27 mouse cellular contexts compared by ENCODE assay signal in the genomic region with DNA sequence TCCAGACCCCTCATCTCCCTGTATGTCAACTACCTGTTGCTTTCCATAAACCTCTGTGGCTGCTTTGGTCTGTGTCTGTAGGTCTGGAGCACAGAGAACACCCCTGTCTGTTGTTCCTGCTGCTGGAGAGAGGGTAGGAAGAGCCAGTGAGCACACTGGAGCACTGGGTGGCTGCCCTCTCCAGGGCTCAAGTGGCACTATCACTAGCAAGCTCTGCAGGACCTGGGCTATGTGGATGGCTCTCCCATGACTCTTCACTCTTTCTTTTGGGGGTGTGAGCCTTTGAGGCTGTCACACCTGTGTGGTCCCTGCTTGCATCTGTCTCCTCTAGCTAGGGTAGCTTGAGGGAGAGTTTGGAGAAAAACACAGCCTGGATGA. TPM values are rescaled to one million over a fixed set of nuclear protein-coding genes. Genes with fewer than 3 reads are reported as not detected.
DNase-seq lines count a peak whose midpoint lies in the region; ATAC-seq and TF ChIP-seq lines count a peak whose summit lies in the region.
"Had no signal": no experiment of that assay in that cellular context is flagged by ENCODE, and none has a peak within 500 bp of the region (broad histone marks: within the 10 kb centered on the region; RNA-seq: fewer than 3 reads in every experiment).

No protein-coding gene starts in this region.

- H3K36me3 ChIP-seq in heart, embryonic 10.5 days, result no peaks in the 10 kb centered on the region
- no peaks in the 10 kb centered on the region for H3K36me3 ChIP-seq in heart, adult 2 months (ENCODE audit: control insufficient read depth, insufficient read depth, low read length)
- no peaks in the 10 kb centered on the region for H3K36me3 ChIP-seq in kidney, postnatal 0 days (ENCODE audit: insufficient read depth, low read length)
- no peaks in the 10 kb centered on the region for H3K36me3 ChIP-seq in lung, postnatal 0 days (ENCODE audit: insufficient read depth, low read length)
- H3K36me3 ChIP-seq in stomach, postnatal 0 days (ENCODE audit: control insufficient read depth, insufficient read depth, low read length), result no peaks in the 10 kb centered on the region
- H3K36me3 ChIP-seq: embryonic facial prominence, embryonic 12.5 days; hindbrain, embryonic 10.5 days had no signal

- TF ChIP-seq EP300 in heart, adult 2 months (IDR thresholded peaks at IDR 0.05; ENCODE audit: insufficient read depth, low read depth, low read length), result no peak
- no peak for TF ChIP-seq EP300 in lung, postnatal 0 days (IDR thresholded peaks at IDR 0.05)
- no peak for TF ChIP-seq EP300 in stomach, postnatal 0 days (optimal IDR thresholded peaks at IDR 0.05)

- no peaks in the 10 kb centered on the region for H3K79me2 ChIP-seq in heart, adult 2 months (replicated peaks; ENCODE audit: control insufficient read depth, insufficient read depth, low read length)

- ATAC-seq in kidney, postnatal 0 days (replicated peaks; ENCODE audit: low FRiP score, low read depth), result no peak
- peak; percentile 13 for ATAC-seq in lung, postnatal 0 days
- no peak for ATAC-seq in stomach, postnatal 0 days (ENCODE audit: low FRiP score, low TSS enrichment)
- no peak for ATAC-seq in cerebellum, adult (ENCODE audit: insufficient number of reproducible peaks, low FRiP score, low TSS enrichment)
- ATAC-seq: forebrain, embryonic 16.5 days had no signal

- no peak for TF ChIP-seq CTCF in heart, adult 2 months (IDR thresholded peaks at IDR 0.05)
- no peak for TF ChIP-seq CTCF in kidney, postnatal 0 days (IDR thresholded peaks at IDR 0.05; ENCODE audit: low read depth)
- TF ChIP-seq CTCF in lung, postnatal 0 days (IDR thresholded peaks at IDR 0.05), result peak; percentile 20; the same call in 1 of the 2 replicates
- peak; percentile 9; the same call in 1 of the 2 replicates for TF ChIP-seq CTCF in stomach, postnatal 0 days (IDR thresholded peaks at IDR 0.05; ENCODE audit: low read depth)

- no peaks in the 10 kb centered on the region for H3K9me3 ChIP-seq in heart, embryonic 10.5 days
- no peaks in the 10 kb centered on the region for H3K9me3 ChIP-seq in kidney, postnatal 0 days (replicated peaks; ENCODE audit: low read length)
- no peaks in the 10 kb centered on the region for H3K9me3 ChIP-seq in lung, postnatal 0 days (ENCODE audit: low read length)
- H3K9me3 ChIP-seq in stomach, postnatal 0 days (ENCODE audit: control insufficient read depth, low read length), result no peaks in the 10 kb centered on the region
- H3K9me3 ChIP-seq: embryonic facial prominence, embryonic 12.5 days; hindbrain, embryonic 10.5 days had no signal

- H3K4me2 ChIP-seq in kidney, postnatal 0 days (ENCODE audit: low read length), result no peak overlapping the region
- H3K4me2 ChIP-seq in lung, postnatal 0 days (replicated peaks; ENCODE audit: low read depth, low read length), result peak overlapping the region; percentile 43
- H3K4me2 ChIP-seq in stomach, postnatal 0 days (replicated peaks; ENCODE audit: low read depth), result no peak overlapping the region
- H3K4me2 ChIP-seq: embryonic facial prominence, embryonic 12.5 days; hindbrain, embryonic 14.5 days had no signal

- intact Hi-C loops in heart, adult 2 months (cut with DNase I), result no loop called here

- peaks cover 70% of the 10 kb centered on the region for H3K27me3 ChIP-seq in heart, embryonic 10.5 days (ENCODE audit: insufficient read depth, poor library complexity, severe bottlenecking)
- 0 out of 2 replicates have a peak, but pooled peaks cover 2% of the 10 kb centered on the region for H3K27me3 ChIP-seq in heart, adult 2 months (ENCODE audit: control insufficient read depth, insufficient read depth, low read length)
- no peaks in the 10 kb centered on the region for H3K27me3 ChIP-seq in kidney, postnatal 0 days (ENCODE audit: insufficient read depth, low read length)
- no peaks in the 10 kb centered on the region for H3K27me3 ChIP-seq in lung, postnatal 0 days (replicated peaks; ENCODE audit: insufficient read depth, low read length)
- no peaks in the 10 kb centered on the region for H3K27me3 ChIP-seq in stomach, postnatal 0 days (ENCODE audit: control insufficient read depth, insufficient read depth, low read length)

- peaks cover 29% of the 10 kb centered on the region for H3K4me1 ChIP-seq in heart, embryonic 10.5 days
- H3K4me1 ChIP-seq in heart, adult 2 months (ENCODE audit: control insufficient read depth, insufficient read depth, low read length), result no peaks in the 10 kb centered on the region
- no peaks in the 10 kb centered on the region for H3K4me1 ChIP-seq in kidney, postnatal 0 days (replicated peaks; ENCODE audit: insufficient read depth, low read length)
- H3K4me1 ChIP-seq in lung, postnatal 0 days (ENCODE audit: insufficient read depth, low read depth, low read length), result no peaks in the 10 kb centered on the region; the same call in 1 of the 2 replicates
- 0 out of 2 replicates have a peak, but pooled peaks cover 2% of the 10 kb centered on the region for H3K4me1 ChIP-seq in stomach, postnatal 0 days (replicated peaks; ENCODE audit: control insufficient read depth, insufficient read depth)
- H3K4me1 ChIP-seq: embryonic facial prominence, embryonic 12.5 days had no signal

- H3K27ac ChIP-seq in heart, embryonic 10.5 days, result 0 out of 2 replicates have a peak overlapping the region, but pooled peaks have one; percentile 18
- H3K27ac ChIP-seq in heart, adult 2 months, result no peak overlapping the region
- peak overlapping the region; percentile 74 for H3K27ac ChIP-seq in kidney, postnatal 0 days
- peak overlapping the region; percentile 98 for H3K27ac ChIP-seq in lung, postnatal 0 days (ENCODE audit: low read length)
- H3K27ac ChIP-seq in stomach, postnatal 0 days (replicated peaks), result peak overlapping the region; percentile 71
- H3K27ac ChIP-seq: embryonic facial prominence, embryonic 12.5 days; hindbrain, embryonic 10.5 days; hindbrain, embryonic 14.5 days had no signal

- no peak for TF ChIP-seq POLR2A in heart, adult 2 months (IDR thresholded peaks at IDR 0.05; ENCODE audit: insufficient read depth, low read depth, low read length)

- no peak overlapping the region for H3K4me3 ChIP-seq in heart, embryonic 10.5 days
- H3K4me3 ChIP-seq in heart, adult 2 months, result no peak overlapping the region
- H3K4me3 ChIP-seq in kidney, postnatal 0 days (replicated peaks; ENCODE audit: low read depth, low read length), result no peak overlapping the region
- no peak overlapping the region; the same call in 1 of the 2 replicates for H3K4me3 ChIP-seq in lung, postnatal 0 days (ENCODE audit: low read depth, low read length)
- H3K4me3 ChIP-seq in stomach, postnatal 0 days (ENCODE audit: low read depth, low read length), result no peak overlapping the region
- H3K4me3 ChIP-seq: embryonic facial prominence, embryonic 12.5 days; hindbrain, embryonic 10.5 days had no signal

- H3K9ac ChIP-seq in heart, adult 2 months (ENCODE audit: low read depth, low read length), result no peak overlapping the region
- no peak overlapping the region for H3K9ac ChIP-seq in kidney, postnatal 0 days (ENCODE audit: low read depth, low read length)
- peak overlapping the region; percentile 27; the same call in 1 of the 2 replicates for H3K9ac ChIP-seq in lung, postnatal 0 days (replicated peaks; ENCODE audit: low read depth)
- H3K9ac ChIP-seq in stomach, postnatal 0 days (ENCODE audit: low read length), result no peak overlapping the region
- H3K9ac ChIP-seq: embryonic facial prominence, embryonic 12.5 days; hindbrain, embryonic 14.5 days had no signal

- DNase-seq in heart, embryonic 10.5 days (ENCODE audit: low spot score), result no peak
- no peak for DNase-seq in heart, adult 2 months
- DNase-seq in kidney, postnatal 0 days (ENCODE audit: low spot score), result no peak
- DNase-seq in kidney, adult 9 months, result no peak
- DNase-seq in lung, postnatal 0 days (ENCODE audit: low spot score), result peak; percentile 52
- no peak for DNase-seq in lung, postnatal 14 days
- no peak for DNase-seq in stomach, postnatal 0 days (ENCODE audit: low spot score)
- DNase-seq: adrenal gland, postnatal 10 days; cerebellum, adult 11-12 months; cerebellum, adult 9-10 months; cerebellum, postnatal 25 days; gastrocnemius, postnatal 10 days; heart, postnatal 14 days had no signal

RNA-seq across cellular contexts. Expression of a gene that starts 0.6 kb away (rescaled TPM):
- 0.65 and 0.98 TPM in 2 replicates for polyA plus RNA-seq in heart, embryonic 10.5 days (2016; fragmentation: Nextera tagmentation; extraction: Ambion mirVana)
- total RNA-seq in heart, adult 2 months (2021), result under 1 TPM; 0.37 to 0.75 TPM
- 0.76 and 3.1 TPM in 2 replicates for polyA plus RNA-seq in heart, adult 2 months (2012; rRNA removed)
- 19.9 and 22.7 TPM in 2 replicates for polyA plus RNA-seq in kidney, postnatal 0 days (2015; fragmentation: Nextera tagmentation; extraction: Ambion mirVana)
- polyA plus RNA-seq in lung, postnatal 0 days (2015; fragmentation: Nextera tagmentation; extraction: Ambion mirVana), result 106 and 123 TPM in 2 replicates
- polyA plus RNA-seq in stomach, postnatal 0 days (2015; fragmentation: Nextera tagmentation; extraction: Ambion mirVana), result 18.5 and 20.6 TPM in 2 replicates
- total RNA-seq: MEL had no signal

RNA-seq across cellular contexts. Expression of a gene that starts 6.2 kb away (rescaled TPM):
- polyA plus RNA-seq in heart, embryonic 10.5 days (2016; fragmentation: Nextera tagmentation; extraction: Ambion mirVana), result 37.8 and 40.4 TPM in 2 replicates
- total RNA-seq in heart, adult 2 months (2021), result 10 to 100 TPM; 28.2 to 28.8 TPM
- 34.8 and 36.5 TPM in 2 replicates for polyA plus RNA-seq in heart, adult 2 months (2012; rRNA removed)
- 69.8 and 71.6 TPM in 2 replicates for polyA plus RNA-seq in kidney, postnatal 0 days (2015; fragmentation: Nextera tagmentation; extraction: Ambion mirVana)
- polyA plus RNA-seq in lung, postnatal 0 days (2015; fragmentation: Nextera tagmentation; extraction: Ambion mirVana), result 96.7 and 100 TPM in 2 replicates
- polyA plus RNA-seq in stomach, postnatal 0 days (2015; fragmentation: Nextera tagmentation; extraction: Ambion mirVana), result 71.5 and 73.0 TPM in 2 replicates

RNA-seq across cellular contexts. Expression of a gene that starts 29.3 kb away (rescaled TPM):
- polyA plus RNA-seq in heart, embryonic 10.5 days (2016; fragmentation: Nextera tagmentation; extraction: Ambion mirVana), result 33.6 and 35.3 TPM in 2 replicates
- 10 to 100 TPM; 50.8 to 62.8 TPM for total RNA-seq in heart, adult 2 months (2021)
- polyA plus RNA-seq in heart, adult 2 months (2012; rRNA removed), result 57.1 and 59.7 TPM in 2 replicates
- 77.9 and 80.4 TPM in 2 replicates for polyA plus RNA-seq in kidney, postnatal 0 days (2015; fragmentation: Nextera tagmentation; extraction: Ambion mirVana)
- 107 and 108 TPM in 2 replicates for polyA plus RNA-seq in lung, postnatal 0 days (2015; fragmentation: Nextera tagmentation; extraction: Ambion mirVana)
- polyA plus RNA-seq in stomach, postnatal 0 days (2015; fragmentation: Nextera tagmentation; extraction: Ambion mirVana), result 75.3 and 77.7 TPM in 2 replicates

RNA-seq across cellular contexts. Expression of a gene that starts 34.1 kb away (rescaled TPM):
- polyA plus RNA-seq in heart, embryonic 10.5 days (2016; fragmentation: Nextera tagmentation; extraction: Ambion mirVana), result 0.09 TPM in 1 of 2 replicates, not detected in the other
- not detected for total RNA-seq in heart, adult 2 months (2021)
- polyA plus RNA-seq in heart, adult 2 months (2012; rRNA removed), result 0.82 and 0.92 TPM in 2 replicates
- polyA plus RNA-seq in kidney, postnatal 0 days (2015; fragmentation: Nextera tagmentation; extraction: Ambion mirVana), result 0.17 TPM in 1 of 2 replicates, not detected in the other
- polyA plus RNA-seq in lung, postnatal 0 days (2015; fragmentation: Nextera tagmentation; extraction: Ambion mirVana), result not detected in 2 replicates
- 0.08 and 0.15 TPM in 2 replicates for polyA plus RNA-seq in stomach, postnatal 0 days (2015; fragmentation: Nextera tagmentation; extraction: Ambion mirVana)
- total RNA-seq: adrenal gland, postnatal 10 days; adrenal gland, postnatal 4 days; gastrocnemius, postnatal 10 days; gastrocnemius, postnatal 4 days; heart, adult 8-10 months; heart, postnatal 14 days; MEL had no signal
- polyA plus RNA-seq: brain, embryonic 14.5 days; cortical plate, adult 2 months; forebrain, embryonic 11.5 days; forebrain, embryonic 16.5 days; frontal cortex, adult 2 months; heart, embryonic 14.5 days; hindbrain, embryonic 10.5 days; hindbrain, embryonic 14.5 days had no signal

Comparison
In these comparisons a context has a peak if more than half of its experiments do, and no peak if none do; other contexts are left out.
1. CTCF ChIP-seq: peak in lung, postnatal 0 days (single experiment) and stomach, postnatal 0 days (single experiment); none in heart, adult 2 months (single experiment) and kidney, postnatal 0 days (single experiment).